Mouse (Mus musculus) embryonic facial prominence, embryonic 15.5 days (tissue): ENCODE data around the gene Serpini2. TPM values are rescaled to one million over a fixed set of nuclear protein-coding genes. Genes with fewer than 3 reads are reported as not detected.

Experiments
- ATAC-seq: fragments of 200-750 bp; cut with Nextera tagmentation; 2 replicates; pipeline ENCODE4 v1.8.0; 2017; ENCODE audit warnings: low read depth, moderate TSS enrichment; ENCODE audit not compliant: insufficient number of reproducible peaks, low FRiP score, low TSS enrichment
- H3K27ac ChIP-seq: fragments of 300-500 bp; sonication (generic); replicated peaks from 2 replicates; pipeline ENCODE4 v1.5.1; 2015; ENCODE audit warnings: mild to moderate bottlenecking, inconsistent platforms
- H3K27me3 ChIP-seq: fragments of 300-500 bp; sonication (generic); 2 replicates; pipeline ENCODE4 v1.6.1; 2015; ENCODE audit warnings: inconsistent platforms
- H3K36me3 ChIP-seq: fragments of 300-500 bp; sonication (generic); 2 replicates; pipeline ENCODE4 v1.6.1; 2015; ENCODE audit warnings: mild to moderate bottlenecking, inconsistent platforms
- H3K4me1 ChIP-seq: fragments of 300-500 bp; sonication (generic); 2 replicates; pipeline ENCODE4 v1.6.1; 2015; ENCODE audit warnings: inconsistent platforms
- H3K4me2 ChIP-seq: fragments of 300-500 bp; sonication (generic); replicated peaks from 2 replicates; pipeline ENCODE4 v1.6.1; 2015; ENCODE audit warnings: mild to moderate bottlenecking, inconsistent platforms
- H3K4me3 ChIP-seq: fragments of 300-500 bp; sonication (generic); replicated peaks from 2 replicates; pipeline ENCODE4 v1.5.1; 2015; ENCODE audit warnings: mild to moderate bottlenecking, inconsistent platforms
- H3K9ac ChIP-seq: fragments of 300-500 bp; sonication (generic); 2 replicates; pipeline ENCODE4 v1.6.1; 2015; ENCODE audit warnings: inconsistent platforms
- H3K9me3 ChIP-seq: fragments of 300-500 bp; sonication (generic); replicated peaks from 2 replicates; pipeline ENCODE4 v1.6.1; 2016; ENCODE audit warnings: inconsistent platforms
- WGBS: fragments of 180-500 bp; shearing (Covaris S2); methylation state at CpG from one replicate; pipeline ENCODE4 v1.1.7; 2015; 5-methylcytosine and 5-hydroxymethylcytosine counted together
- polyA plus RNA-seq: library from polyadenylated mRNA; unstranded; fragments of >200 nt; fragmentation: Nextera tagmentation; extraction: Ambion mirVana; gene quantifications from 2 replicates; pipeline ENCODE4 v1.2.1, GENCODE M21; 2015

The Serpini2 gene
- polyA plus RNA-seq, 1 experiment from 2014 or later, result not detected

DNA sequence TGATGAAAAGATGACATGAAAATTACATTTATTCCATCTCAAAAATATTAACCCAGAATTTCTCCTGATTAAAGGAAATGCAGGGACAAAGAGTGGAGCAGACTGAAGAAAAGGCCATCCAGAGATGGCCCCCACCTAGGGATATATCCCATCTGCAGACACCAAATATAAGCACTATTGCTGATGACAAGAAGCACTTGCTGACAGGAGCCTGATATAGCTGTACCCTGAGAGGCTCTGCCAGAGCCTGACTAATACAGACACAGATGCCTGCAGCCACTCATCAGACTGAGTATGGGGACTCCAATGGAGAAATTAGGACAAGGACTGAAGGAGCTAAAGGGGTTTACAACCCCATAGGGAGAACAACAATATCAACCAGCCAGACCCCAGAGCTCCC is 5.2 kb upstream of the Serpini2 start:
- no peak overlapping the region for H3K4me2 ChIP-seq
- ATAC-seq, result no peak
- no peaks in the 10 kb centered on the region for H3K9me3 ChIP-seq
- no peak overlapping the region for H3K4me3 ChIP-seq
- no peak overlapping the region for H3K27ac ChIP-seq
- H3K9ac ChIP-seq, result no peak overlapping the region
- H3K36me3 ChIP-seq, result no peaks in the 10 kb centered on the region
- no peaks in the 10 kb centered on the region for H3K4me1 ChIP-seq
- no peaks in the 10 kb centered on the region for H3K27me3 ChIP-seq

DNA sequence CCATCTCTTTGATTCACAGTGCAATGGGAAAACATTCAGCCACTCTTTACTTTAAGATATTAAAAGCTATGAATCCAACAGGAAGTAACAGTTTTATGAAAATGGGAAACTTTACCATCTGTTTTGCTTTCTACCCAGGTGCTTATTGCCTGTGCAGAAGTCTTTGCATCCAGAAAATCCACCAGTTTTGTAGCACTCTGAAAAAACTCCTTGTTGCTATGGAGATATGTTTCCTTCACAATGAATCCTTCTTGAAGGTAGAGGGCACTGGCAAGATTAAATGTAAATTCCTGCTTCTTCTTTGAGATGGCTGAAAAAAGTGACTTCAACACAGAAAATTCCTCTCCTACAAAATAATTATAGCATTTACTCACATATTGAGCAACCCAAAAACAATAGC is 10.5 kb downstream of the Serpini2 start:
- ATAC-seq, result no peak
- Histone ChIP-seq H3K36me3 (no peaks in the 10 kb centered on the region), H3K4me3 (no peak overlapping the region), H3K9ac (no peak overlapping the region), H3K27me3 (no peaks in the 10 kb centered on the region), H3K4me1 (no peaks in the 10 kb centered on the region), H3K4me2 (no peak overlapping the region), H3K9me3 (no peaks in the 10 kb centered on the region), H3K27ac (no peak overlapping the region)

DNA sequence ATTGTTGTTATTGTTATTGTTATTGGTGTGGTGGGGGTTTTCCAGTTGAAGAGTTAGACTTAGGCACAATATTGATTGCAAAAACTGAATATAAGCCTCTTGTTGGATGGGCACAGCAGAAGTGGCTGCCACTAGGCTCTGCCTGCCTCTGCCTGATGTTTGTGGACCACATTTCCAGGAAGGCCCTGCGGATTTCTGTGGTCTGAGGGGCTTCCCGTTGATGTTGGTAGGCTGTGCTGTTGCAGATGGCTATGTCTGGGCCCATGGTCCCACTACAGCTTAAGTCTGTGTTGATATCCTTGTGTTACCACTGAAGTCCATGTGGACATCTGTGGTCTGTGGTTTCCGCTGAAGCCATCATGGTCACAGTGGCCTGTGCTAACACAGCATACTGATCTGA is 50.2 kb downstream of the Serpini2 start:
- H3K4me3 ChIP-seq, result no peak overlapping the region
- H3K36me3 ChIP-seq, result no peaks in the 10 kb centered on the region
- H3K27ac ChIP-seq, result no peak overlapping the region
- H3K9me3 ChIP-seq, result no peaks in the 10 kb centered on the region
- no peak overlapping the region for H3K4me2 ChIP-seq
- WGBS, result 72% methylated on average over 3 of the region's 3 CpGs
- no peak overlapping the region for H3K9ac ChIP-seq
- no peak for ATAC-seq
- H3K4me1 ChIP-seq, result no peaks in the 10 kb centered on the region
- H3K27me3 ChIP-seq, result no peaks in the 10 kb centered on the region

DNA sequence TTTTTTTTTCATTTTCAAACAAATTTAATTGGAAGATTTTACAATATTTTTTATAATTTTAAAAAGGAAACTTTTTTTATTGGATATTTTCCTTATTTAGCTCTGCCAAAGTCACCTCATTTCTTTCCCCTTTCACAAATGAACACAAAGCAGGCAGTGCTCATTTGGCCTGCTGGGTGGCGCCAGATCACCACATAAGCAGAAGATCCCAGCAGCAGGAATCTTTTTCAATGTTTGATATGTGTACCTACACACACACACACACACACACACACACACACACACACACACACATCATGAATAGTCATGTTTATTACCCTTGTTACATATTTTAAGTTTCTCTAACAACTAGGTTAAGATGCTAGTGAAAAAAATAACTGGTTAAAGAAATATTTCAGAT is 50.7 kb downstream of the Serpini2 start:
- Histone ChIP-seq H3K36me3 (no peaks in the 10 kb centered on the region), H3K9ac (no peak overlapping the region), H3K9me3 (no peaks in the 10 kb centered on the region), H3K4me1 (no peaks in the 10 kb centered on the region), H3K4me3 (no peak overlapping the region), H3K4me2 (no peak overlapping the region), H3K27me3 (no peaks in the 10 kb centered on the region), H3K27ac (no peak overlapping the region)
- ATAC-seq, result no peak
- WGBS, result 20% methylated on average over 1 of the region's 1 CpGs

DNA sequence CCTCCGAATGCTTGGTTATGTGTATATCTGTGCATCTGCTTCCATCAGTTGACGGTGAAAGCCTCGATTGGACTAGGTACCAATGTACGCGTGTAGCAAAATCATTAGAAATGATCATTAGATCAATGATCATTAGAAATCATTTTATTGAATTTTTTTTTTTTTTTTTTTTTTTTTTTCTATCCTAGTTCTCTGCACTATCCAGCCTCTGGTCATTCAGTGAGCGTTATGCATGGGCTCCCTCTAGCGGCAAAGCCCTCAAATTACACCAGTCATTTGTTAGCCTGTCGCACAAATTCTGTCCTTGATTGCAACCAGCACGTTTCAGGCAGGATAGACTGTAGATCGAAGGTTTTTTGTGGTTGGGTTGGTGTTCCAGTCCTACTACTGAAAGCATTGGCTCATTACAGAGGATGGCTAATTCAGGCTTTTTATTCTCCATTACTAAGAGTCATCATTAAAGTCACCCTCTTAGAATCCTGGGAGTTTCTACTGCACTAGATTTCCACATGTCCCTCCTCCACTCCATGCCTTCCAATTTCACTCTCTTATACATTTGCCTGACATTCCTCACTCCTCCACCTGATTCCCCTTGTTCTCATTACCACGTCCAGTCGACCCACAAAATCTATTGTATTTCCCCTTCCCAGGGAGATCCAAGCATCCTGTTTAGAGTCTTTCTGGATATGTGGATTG is 66.9 kb downstream of the Serpini2 start:
- H3K4me1 ChIP-seq, result no peaks in the 10 kb centered on the region
- no peak overlapping the region for H3K4me3 ChIP-seq
- H3K4me2 ChIP-seq, result no peak overlapping the region
- ATAC-seq, result no peak
- H3K27ac ChIP-seq, result no peak overlapping the region
- no peaks in the 10 kb centered on the region for H3K9me3 ChIP-seq
- H3K9ac ChIP-seq, result no peak overlapping the region
- H3K36me3 ChIP-seq, result no peaks in the 10 kb centered on the region
- H3K27me3 ChIP-seq, result no peaks in the 10 kb centered on the region
- whole genome bisulfite sequencing, result 39% methylated on average over 12 of the region's 12 CpGs

Other genes with a start within 250 kb of the Serpini2 start
- gene Zbbx, start 105.0 kb downstream of the Serpini2 start, polyA plus RNA-seq, result 1.6 and 3.2 TPM in 2 replicates
- 0.12 TPM in 1 of 2 replicates, not detected in the other for gene Wdr49, start 212.1 kb upstream of the Serpini2 start, polyA plus RNA-seq